Mouse (Mus musculus): ENCODE measurements at regions not wholly inside any gene's neighbourhood (a gene's known extent, or its start where the extent isn't known, plus 50 kb on each side); places are given as distances from the start of the nearest gene placed in this dataset.

DNA sequence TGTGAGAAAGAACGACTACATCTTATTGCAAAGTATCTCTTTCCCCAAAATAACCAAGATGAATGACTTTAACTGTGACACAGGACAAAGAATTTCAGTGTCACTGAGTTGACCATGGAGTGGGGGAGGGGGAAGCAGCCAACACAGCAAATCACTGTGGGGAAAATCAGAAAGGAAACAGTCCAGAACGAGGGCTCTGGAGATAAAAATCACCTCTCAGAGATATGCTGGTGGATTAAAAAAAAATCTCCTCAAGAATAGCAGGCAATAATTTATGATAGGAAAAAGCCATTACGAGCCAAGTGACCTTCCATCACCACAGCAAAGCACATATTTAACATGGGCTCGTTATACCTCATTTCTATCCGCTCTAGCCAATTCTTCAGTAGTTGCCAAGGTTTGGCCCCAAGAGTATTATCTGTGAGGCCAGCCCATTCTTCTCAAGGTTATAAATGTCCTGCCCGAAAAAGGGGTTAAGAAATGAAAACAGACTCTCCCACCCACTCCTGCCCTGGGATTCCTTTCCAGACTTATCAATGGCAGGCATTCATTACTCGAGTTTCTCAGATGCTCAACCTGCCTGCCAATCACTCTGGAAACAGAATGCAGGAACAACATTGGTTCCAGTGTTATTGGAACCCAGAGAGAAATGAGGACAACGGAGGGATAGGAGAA lies 181.6 kb upstream of the Clint1 start:
- ATAC-seq: no peak

DNA sequence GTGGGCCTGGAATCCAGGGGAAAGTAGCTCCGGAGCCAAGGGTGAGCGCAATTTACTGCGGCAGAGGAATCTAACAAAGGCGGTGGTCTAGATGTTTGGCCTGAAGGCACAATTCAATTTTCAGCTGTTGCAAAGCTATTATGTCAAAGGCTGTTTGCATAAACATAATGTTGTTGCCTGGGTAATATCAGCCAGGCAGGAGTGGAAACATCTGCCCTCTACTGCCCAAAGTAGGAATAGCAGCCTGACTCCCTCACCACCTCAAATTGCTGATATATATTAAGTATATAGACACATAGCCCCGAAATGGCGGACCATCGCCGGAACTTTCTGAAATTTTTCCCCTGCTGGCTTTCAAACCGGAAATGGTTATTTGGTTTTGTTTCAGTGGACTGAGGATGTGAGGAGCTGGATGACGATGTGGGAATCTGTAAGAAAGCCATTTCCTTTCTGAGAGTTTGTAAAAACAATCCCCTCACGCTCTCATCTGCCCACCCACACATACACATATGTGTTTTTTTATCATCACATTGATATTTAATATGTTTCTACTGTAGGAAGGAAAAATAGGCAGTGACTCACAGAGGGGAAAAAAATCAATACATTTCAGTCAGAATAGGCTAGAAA lies 173.1 kb upstream of the Clint1 start:
- ATAC-seq: peak; percentile 47

DNA sequence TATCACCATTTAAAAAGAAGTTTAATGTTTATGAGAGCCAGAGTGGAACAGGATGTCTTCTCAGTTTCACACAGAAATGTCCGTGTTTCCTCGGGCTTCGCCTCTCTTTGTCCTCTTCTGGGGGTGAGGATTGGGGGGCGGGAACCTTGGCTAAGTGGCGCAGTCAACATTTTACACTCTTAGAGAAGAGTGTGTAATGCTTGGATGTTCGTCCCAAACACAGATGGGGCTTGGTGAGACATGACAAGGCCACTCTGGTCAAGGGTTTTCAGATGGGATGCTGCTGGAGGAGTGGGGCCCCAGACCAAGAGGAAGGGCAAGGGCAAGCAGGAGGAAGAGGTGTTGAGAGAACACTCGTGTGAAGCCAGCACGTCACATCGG lies 172.6 kb upstream of the Clint1 start:
- ATAC-seq: no peak

DNA sequence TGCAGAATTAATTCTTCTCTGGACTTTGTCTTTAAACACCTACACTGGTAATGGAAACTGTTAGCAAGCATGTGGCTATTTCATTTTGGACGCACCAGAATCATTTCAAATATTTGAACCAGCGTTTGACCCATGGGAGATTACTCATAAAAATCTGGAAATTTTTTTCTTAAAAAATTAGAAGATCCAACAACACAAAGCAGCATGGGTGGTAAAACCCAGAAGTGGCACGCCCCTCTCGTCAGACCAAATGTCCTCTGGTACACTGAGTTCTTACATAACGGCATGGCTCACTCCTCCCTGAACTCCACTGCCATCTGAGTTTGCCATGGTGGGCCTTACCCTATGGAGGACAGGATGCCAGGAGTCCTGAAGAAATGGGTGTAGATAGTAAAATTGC lies 166.3 kb upstream of the Clint1 start:
- ATAC-seq: no peak

DNA sequence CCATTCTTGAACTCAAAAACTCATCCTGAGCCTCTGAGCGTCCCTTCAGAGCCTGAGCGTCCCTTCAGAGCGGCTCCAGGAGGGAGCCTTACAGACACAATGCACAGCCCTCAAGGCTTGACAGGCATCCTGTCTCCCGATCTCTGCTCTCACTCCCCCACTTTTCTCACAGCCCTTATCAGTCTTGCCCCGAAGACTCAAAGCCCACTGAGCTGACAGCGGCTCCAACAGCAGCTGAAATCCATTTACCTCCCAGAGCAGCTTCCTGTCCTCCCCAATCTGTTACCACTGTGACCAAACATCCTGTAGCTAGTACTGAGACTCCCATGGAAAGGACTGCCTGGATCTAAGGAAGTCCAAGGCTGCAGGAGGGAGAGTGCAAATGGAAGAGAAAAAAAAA lies 158.6 kb upstream of the Clint1 start:
- no peak for ATAC-seq

DNA sequence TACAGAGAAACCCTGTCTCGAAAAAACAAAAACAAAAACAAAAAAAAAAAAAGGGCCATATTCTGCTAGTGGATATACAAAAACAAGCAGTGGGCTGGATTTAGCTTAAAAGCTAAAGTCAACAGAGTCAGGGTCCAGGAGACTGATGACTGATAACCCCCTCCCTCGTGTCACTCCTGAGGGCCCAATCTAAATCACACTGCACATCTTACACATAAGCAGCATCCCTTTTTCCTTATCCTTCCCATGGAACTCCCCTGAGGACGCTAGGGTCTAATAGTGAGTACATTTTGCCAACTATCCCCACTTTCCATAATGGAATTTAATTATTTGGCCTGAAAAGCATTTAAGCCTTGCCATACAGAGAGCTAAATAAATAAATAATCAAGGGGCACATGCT lies 150.3 kb upstream of the Clint1 start:
- ATAC-seq: no peak

DNA sequence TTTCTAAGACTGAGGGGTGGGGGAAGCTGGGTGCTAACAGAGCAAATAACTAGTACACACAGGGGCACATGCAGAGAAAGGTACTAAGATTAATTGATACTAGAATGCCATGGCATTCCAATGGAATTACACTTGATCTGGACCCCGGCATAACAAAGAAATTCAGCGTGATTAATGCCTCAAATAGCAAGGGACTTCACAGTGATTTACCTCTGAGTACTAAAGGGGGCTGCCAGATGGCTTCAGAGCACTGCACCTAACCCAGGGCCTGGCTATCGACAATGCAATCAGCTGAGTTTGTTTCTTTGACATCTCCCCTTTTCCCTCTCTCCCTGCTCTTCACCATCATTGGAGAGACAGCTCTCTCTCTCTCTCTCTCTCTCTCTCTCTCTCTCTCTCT lies 148.9 kb upstream of the Clint1 start:
- ATAC-seq: no peak

DNA sequence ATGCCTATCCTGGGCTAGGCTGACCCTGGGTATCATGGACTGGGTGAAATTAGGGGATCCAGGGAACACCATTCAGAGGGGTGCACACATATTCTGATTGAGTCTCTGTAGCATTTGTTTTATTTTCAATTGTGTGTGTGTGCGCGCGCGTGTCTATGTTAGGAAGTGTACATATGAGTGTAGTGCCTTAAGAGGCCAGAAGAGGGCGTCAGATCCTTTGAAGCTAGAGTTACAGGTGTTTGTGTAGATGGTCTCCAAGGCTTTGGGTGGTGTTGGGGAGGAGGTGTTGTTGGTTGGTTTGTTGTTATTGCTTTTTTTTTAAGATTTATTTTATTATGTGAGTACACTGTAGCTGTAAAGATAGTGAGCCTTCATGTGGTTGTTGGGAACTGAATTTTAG lies 147.4 kb upstream of the Clint1 start:
- ATAC-seq: no peak

DNA sequence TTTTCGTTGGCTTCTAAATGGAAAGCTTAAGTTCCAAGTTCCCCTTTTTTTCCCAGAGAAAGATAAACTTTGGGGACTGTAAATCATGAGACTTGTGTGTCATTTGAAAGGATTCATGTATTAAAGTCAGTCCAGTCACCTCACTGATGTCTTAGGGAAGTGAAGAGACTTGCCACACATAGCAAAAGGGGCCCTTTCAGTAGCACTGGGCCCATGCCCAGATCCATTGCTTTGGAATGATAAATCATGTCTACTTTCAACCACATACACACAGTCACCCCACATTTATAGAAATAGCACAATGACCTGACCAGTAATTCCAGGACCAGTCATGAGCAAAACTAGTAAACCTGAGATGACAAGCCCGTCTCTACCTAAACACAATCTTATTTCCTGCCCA lies 133.2 kb upstream of the Clint1 start:
- ATAC-seq: no peak

DNA sequence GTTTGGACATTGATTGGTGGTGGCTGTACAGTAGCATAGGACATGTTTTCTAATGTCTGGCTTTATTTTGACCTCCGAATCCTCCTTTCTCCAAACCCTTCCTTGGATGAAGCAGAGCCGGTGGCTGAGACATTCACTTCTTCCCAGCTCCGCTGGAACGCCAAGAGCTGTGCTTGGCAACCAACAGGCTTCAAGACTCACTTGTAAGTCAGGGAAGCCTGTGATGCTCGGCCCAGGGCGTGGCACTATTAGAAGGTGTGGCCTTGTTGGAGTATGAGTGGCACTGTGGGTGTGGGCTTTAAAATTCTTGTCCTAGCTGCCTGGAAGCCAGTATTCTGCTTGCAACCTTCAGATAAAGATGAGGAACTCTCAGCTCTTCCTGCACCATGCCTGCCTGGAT lies 132.0 kb upstream of the Clint1 start:
- no peak for ATAC-seq

DNA sequence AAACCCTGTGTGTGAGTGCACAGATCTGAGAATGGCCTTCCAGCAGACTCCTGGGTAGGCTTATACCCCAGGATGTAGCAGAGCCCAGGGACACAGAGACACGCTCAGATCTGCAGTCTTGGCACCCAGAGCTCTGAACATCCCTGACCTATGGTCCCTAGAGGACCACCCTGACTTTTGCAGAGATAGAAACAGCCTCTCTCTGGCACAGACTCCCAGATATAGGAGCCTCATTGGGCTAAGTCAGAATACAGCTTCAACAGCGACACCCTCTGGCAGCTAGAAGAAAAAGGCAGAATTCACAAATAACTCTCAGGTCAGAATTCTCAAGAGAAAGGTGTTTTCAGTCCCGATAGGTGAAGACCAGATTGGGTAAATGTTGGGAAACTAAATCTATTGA lies 115.3 kb upstream of the Clint1 start:
- ATAC-seq: no peak

DNA sequence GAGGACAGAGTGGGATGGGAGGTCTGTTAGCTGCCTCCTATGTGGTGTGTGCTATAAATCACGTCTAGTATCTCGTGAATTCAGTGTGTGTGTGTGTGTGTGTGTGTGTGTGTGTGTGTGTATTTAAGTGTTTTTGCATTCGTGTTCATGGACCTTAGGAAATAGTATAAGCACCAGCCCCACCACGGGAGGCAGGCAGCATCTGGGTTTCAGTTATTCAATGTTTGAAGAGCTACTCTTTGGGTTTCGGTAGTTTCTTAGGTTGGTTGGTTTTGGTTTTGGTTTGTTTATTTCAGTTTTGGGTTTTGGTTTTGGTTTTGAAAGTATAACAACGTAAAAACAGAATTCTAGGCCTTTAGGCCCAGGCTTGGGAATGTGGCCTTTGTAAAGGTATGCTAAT lies 113.5 kb upstream of the Clint1 start:
- ATAC-seq: peak; percentile 85

DNA sequence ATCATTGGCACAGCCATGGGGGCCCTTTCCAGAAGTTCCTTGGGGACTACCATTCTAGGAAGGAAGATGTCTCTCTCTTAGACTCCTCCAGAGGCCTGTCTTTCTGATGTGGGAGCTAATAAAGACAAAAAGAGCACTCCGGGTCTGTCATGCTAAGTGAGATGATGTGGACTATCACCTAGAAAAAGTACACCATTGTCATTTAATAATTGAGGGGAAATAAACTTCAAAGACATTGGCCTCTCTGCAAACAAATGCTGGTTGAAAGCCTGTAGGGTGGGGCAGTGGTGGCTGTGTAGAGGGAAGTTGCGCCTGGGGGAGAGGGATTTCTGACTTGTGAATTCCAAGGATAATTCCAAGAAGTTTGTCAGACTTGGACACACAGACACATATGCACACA lies 105.9 kb upstream of the Clint1 start:
- ATAC-seq: no peak

DNA sequence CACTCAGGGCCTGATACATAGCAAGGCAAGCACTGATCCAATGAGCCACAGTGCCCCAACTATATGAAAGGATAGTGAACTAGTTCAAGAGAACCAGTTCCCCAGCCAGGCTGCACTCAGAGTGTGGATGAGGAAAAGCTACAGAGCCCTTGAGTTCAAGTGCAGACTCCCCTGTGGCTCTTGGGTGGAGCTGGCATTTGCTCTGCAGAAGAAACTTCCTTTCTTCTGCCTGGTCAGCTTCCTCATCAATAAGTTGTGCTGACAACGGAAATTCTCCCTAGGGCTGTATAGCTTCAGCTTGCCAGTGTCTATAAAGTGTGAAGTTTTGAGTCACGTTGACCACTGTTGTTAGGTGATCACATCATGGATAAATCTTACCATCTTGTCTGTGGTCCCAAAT lies 101.6 kb upstream of the Clint1 start:
- ATAC-seq: no peak

DNA sequence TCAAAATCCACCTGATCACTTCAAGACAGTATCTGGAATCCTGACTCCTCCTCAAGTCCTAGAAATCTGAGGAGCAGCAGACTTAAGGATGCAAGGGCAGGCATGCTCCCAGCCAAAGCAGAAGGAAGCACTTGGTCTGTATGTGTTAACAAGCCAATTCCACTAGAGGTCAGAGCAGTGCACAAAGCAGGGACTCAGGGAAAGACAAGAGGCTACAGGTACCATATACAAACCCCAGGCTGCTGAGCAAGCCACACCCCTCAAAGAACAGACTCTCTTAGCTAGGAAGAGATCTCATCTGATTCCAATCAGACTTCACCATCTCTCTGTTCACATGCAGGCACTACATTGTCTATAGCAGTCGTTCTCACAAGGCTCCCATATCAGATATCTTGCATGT lies 99.6 kb upstream of the Clint1 start:
- ATAC-seq: peak; percentile 100

DNA sequence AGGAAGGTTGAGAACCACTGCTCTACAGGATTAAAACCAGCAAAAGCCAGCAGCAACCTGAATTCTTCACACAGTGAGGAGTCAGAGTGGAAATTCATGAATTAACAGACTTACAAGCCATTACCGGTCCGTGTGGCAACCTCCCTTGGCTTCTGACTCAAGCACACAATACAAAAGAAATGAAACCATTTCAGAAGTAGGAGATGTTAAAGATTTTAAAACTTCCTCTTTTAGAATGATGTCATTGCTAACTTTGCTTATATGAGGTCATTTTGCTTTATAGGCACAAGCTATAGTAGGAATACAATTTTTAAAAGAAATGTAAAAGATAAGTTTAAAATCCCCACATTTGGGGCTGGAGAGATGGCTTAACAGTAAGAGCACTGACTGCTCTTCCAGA lies 99.1 kb upstream of the Clint1 start:
- peak; percentile 17 for ATAC-seq

DNA sequence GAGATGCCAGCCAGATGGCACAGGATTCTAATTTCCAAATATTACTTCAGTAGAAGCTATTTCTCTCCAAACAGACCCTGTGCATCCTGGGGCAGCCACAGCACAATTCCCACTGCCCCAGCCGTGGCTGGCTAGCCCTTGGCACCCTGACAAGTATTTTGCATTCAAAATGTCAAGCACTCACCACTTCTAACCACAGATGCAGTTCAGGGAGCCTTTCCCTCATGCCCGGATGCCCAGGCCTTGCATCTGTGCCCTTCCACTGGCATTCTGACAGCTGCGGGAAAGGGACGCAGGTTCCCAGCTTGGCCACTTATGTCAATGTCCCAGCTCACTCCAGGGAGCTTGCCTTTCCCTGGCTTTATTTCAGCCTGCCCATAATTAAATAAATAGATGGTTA lies 84.8 kb upstream of the Clint1 start:
- ATAC-seq: no peak

DNA sequence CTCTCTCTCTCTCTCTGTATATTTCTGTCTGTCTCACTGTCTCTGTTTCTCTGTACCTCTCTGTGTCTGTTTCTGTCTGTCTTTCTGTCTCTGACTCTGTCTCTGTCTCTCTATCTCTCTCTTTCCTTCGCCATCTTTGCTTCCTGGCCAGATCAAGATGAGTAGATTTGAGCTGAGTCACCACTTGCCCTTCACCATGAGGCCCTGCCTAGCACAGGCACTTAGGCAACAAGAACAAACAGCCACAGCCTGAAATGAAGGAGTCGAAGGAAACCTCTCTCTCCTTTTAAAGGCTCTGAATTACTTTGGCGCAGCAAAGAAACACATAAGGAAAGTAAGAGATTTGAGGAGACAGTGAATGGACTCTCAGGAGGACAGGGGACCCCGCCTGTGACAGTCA lies 69.4 kb upstream of the Clint1 start:
- no peak for ATAC-seq

DNA sequence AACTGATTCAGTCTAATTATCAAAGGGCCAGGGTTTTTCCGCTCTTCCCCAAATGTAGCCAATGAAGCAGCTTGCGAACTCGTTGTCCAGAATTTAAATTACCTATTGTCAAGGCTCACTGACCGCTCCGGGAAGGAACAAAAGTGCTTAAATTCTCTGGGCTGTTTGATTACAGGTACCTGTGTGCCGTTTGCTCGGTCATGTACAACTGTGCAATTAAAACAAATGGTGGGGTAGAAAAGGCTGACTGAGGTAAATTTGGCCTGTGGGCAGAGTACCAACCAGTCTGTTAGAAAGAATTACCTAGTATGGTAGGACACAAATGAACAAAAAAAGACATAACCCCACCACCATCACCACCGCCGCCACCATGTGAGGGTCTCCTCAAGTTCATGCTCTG lies 66.0 kb upstream of the Clint1 start:
- no peak for ATAC-seq

DNA sequence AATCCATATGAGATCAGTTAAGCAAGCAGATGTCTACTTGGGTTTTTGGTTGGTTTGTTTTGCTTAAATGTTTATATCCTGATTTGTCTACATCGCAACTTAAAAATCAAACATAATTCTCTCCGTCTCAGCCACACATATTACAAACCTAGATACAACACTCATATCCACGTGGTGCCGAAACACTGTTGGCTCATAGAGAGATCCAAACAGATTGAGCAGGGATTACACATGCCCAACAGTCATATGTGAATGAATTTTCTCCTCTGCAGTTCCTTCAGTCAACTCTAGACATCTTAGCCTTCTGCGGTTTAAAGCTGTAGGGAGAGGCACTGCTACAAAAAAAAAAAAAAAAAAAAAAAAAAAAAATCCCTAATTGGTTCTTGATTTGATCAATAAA lies 64.4 kb upstream of the Clint1 start:
- ATAC-seq: no peak

DNA sequence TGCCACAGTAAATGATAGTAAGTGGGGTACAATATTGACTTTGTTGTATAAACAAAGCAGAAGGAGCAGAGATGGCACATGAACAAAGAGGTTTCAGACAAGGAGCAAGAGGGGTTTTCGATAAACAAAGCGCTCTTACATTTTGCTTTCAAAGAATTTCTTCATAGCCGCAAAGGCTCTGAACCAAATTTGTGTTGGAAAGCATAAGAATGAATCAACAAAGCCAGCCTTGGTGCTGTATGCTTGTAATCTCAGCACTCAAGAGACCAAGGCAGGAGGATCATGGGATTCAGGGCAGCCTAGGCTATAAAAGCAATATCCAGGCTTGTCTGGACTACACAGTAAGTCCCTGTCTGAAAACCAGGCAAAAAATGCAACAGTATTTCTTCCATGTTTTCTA lies 62.0 kb upstream of the Clint1 start:
- no peak for ATAC-seq

DNA sequence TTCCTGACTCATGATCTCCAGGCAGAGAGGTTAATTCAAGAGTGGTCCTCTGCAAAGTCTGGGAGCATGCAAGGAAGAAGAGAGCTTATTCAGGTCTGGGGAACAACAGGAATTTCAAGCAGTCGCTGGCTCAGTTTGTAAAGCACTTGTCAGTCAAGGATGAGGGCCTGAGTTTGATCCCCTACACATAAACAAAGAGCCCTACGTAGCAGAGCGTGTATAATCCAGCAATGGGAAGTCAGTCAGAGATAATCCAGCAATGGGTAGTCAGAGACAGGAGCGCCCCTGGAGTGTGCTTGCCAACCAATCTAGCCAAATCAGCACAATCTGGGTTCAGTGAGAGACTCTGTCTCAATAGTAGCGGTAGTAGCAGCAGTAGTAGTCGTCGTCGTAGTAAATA lies 61.3 kb upstream of the Clint1 start:
- ATAC-seq: no peak

DNA sequence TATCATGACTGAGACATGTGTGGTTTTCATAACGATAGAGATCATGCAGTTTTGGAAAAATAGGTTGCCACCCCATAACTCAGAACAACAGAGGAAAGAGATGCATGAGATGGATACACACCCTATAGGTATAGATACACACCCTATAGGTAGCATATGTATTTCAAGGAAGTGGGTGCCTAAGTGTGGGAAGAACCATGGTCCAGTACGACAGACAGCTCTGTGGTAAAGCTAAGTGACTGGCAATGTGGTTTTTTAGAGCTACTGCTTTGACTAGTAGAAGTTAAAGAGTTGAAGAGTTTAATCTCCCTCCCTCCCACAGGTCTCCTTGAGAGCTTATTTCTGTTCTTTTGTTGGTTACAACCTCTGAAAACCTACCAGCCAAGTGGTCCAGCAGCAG lies 60.2 kb upstream of the Clint1 start:
- peak; percentile 16 for ATAC-seq

DNA sequence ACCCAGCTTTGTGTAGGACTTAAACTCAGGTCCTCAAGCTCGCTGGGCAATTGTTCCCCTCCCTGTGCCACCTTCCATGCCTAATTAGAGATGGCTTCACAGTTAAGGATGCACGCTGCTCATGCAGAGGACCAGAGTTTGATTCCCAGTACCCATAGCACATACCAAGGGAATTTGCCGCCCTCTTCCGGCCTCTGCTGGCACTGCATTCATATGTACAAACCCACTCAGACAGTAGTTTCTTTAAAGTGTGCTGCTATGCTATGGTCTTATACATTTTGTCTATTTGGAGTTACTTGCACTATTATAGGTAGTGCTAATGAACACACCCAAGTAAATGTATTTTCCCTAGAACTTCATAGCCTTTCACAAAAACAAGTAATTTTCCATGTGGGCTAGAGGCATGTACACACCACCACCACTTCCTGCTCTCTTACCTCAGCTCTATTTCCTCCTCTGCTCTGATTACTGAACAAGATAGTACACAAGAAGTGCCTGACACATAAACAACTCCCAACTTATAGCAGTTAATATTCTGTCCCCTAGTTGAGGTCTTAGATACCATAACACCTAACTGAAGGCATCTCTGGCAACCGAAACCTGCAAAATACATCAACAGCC lies 57.4 kb upstream of the Clint1 start:
- ATAC-seq: peak; percentile 88

DNA sequence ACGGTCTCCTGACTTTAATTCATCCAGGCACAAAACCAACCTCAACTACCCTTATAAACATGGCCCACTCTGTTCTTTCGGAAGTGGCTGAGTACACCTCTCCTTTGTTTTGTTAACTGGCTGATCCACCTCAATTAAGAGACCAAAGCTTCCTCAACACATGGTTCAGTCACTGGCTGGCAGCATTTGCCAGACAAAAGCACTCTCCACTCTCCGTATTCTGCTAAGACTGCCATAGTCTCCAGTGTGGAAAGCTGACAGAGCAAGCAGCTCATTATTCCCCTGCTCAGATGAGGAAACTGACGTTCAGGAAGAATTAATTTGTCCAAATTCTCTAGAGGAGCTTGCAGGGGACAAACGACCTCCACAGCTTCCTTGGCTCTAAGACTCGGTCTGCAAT lies 56.5 kb upstream of the Clint1 start:
- no peak for ATAC-seq

Data from CD4-positive, CD25-positive, alpha-beta regulatory T cell, adult 4 months (primary cell).